Mouse (Mus musculus): Measurements from ENCODE around the gene Ost4.

Gene Ost4

DNA sequence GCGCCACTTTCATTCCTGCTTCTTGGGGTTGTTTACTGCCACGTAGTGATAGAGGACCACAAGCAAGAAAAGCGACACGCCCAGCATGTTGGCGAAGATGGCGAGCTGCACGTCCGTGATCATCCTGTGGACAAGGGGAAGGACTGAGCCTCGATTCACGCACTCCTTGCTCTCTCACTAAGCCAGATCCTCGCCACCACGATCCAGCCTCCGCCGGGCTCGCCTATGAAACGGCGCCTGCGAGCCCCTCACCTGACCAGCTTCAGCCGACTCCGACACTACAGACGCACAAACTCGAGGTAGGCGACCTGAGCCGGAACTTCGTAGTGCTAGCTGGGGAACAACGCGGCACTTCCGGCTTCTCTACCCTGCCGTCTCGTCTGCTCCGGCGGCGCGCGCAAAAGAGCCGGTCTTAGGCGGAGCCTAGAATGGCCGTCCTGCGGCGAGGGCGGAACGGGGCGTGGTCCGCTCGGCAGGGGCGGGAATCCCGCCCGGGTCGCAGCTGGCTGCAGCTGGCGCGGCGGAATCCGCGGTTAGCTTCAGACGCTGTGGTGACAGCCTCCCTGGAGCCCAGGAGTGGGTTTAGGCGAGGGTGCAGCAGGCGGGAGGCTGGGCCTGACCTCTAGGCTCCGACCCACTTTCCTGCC is at the start of gene Ost4:
Gene Ost4, minus strand, starts transcription at position 376 of the 647 bp plus-strand sequence.
- DNase-seq, result peak; percentile 96

DNA sequence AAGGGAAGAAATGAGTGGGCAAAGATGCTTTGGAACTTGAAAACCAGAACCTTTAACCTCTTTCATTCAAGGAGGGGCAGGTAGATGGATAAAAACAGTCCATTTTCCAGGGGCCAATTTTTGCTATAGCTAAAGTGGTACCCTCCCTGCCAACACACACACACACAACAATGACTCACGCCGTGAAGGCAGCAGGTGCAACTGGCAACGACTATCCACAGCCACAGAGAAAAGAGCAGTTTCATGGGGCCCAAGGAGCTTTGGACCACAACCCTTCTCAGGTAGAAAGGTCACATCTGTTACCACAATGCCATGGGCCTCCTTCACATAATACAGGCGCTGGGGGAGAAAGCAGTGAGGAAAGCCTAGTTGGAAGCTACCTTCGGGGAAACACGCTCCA is 48.2 kb upstream of the Ost4 start:
- DNase-seq, result no peak

DNA sequence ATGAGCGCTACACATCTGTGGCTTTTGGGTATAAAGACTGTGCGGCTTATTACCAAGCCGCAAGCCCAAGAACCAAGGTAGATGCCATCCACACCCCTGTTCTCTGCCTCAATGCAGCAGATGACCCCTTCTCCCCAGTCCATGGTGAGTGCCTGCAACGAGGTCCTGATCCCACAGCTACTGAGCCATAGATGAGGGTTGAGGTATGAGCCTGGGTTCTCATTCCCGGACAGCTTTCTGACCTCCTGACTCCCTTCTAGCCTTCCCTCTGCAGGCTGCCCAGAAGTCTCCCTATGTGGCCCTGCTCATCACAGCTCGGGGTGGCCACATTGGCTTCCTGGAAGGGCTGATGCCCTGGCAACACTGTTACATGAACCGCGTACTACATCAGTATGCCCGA is 47.0 kb upstream of the Ost4 start:
- DNase-seq, result no peak

DNA sequence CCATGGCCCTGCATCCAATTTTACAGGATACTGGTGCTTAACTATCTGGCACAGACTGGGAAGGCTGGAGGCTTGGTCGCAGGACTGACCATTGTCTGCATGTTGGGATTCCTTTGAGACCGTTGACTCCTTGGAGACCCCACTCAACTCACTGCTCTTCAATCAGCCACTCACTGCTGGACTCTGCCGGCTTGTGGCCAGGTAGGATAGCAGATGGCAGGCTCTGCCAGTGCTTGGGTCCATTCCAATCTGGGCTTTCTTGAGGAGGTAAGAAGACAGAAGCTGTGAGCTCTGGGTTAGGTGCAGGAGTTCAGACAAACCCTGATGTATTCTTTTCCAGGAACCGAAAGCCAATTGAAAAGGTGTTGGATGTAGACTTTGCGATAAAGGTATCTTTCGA is 46.5 kb upstream of the Ost4 start:
- DNase-seq, result no peak

DNA sequence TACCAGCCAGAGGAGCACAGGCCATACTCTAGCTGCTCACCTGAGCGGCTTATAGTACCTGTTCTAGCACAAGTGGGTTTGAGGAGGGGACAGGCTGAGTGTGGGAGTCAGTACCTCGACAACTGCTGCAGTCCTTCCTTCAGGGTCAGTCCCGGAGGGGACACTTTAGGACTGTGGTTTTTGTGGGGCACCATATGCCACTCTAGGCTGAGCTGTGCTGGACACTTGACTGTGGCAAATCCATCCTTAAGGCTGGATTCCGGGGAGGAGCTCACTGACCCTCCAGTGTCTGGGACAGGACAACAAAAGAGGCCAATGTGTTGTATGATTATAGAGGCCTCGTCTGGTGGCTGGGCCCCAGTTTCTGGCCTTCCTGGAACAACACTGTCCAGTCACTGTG is 45.0 kb upstream of the Ost4 start:
- no peak for DNase-seq

DNA sequence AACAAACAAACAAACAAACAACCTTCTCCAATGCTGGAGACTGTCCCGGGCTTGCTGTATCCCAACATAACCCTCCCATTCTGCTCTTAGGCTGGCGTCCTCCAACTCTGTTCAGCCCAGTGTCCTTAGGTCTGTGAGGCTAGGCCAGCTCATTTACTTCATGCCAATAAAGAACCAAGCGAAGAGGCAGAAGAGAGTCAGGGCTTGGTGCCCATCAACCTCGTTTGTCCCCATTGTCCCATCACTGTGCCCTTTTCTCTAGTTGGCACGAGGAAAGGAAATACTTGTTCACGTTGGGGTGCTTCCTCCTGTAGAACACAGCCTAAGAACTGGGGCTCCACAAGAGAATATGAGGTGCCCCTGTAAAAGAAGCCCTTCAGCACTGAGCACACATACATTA is 44.1 kb upstream of the Ost4 start:
- DNase-seq, result no peak

DNA sequence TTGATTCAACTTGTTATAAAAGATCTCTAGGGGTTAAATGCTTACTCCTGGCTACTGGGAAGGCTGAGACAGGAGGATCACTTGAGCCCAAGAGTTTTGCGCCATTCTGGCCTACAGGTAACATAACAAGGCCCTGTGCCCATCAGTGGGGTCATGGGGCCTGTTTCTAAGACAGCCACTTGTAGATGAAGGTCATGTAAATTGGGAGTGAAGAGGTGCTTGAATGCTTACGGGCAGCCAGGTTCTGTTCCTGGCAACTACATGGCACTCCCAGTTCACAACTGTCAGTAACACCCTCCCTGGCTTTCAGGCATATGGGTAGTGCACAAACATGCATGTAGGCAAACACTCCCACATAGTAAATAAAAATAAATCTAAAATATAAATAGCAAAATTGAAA is 43.3 kb upstream of the Ost4 start:
- DNase-seq, result no peak

DNA sequence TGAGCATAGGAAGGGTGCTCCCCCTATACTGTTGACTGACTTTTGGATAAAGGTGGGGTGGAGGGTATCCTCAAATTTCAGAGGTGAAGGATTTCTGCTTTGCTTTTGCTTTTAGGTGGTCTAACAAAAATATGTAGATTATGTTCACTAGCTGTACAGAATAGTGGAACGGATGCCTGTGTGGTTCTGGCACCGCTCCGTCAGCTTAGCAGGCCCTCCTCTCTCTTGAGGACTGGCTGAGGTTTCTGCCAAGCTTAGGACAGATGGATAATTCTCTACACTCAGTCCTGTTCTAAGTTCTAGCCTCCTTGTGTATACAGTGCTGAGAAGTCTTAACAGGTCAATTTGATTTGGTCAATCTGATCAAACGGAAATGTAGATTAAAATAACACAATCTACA is 42.9 kb upstream of the Ost4 start:
- DNase-seq, result no peak

DNA sequence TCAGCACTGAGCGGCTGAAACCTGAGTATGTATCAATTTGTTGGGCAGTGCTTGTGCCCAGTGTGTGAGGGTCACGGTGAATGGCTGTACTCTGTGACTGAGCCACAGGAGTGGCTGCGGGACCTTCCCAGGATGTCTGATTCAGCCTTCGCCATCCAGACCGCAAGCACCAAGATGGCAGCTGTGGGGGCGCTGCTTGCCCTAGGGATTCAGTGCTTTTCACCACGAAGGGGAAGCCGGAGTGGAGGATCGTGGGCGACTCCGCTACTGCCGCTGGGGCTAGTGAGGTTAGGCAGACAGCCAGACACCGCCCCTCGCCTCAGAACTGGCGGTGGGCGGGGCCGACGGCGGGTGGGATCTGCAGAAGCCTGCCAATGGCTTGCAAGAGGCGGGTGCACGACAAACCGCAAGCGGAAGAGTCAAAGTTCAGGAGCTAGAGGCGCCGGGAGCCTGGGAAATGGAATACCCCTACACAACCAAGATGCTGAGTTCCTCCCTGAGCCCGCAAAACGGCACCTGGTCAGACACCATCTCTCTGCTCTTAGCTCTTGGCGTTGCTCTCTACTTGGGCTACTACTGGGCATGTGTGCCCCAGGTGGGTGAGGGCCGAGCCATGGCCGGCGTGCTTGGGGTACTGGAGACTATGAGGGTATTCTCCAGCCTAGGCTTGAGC is 42.2 kb upstream of the Ost4 start:
- peak; percentile 95 for DNase-seq

DNA sequence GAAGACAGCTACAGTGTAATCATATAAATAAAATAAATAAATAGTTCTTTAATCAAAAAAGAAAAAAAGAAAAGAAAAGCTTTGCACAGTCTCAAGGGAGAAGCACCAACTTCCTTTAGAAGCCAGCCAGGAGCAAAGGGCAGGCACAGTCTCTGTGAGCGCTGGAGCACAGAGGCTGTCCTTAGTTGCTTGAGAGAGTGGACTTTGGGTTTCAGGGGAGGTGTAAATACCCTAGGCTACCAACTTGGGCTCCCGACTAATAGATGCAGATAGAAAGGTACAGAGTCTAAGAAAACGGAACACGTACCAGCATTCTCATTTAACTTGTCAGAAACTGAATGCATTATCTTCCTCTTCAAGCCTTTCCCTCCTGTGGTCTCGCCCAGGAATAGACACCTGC is 41.0 kb upstream of the Ost4 start:
- DNase-seq, result no peak

DNA sequence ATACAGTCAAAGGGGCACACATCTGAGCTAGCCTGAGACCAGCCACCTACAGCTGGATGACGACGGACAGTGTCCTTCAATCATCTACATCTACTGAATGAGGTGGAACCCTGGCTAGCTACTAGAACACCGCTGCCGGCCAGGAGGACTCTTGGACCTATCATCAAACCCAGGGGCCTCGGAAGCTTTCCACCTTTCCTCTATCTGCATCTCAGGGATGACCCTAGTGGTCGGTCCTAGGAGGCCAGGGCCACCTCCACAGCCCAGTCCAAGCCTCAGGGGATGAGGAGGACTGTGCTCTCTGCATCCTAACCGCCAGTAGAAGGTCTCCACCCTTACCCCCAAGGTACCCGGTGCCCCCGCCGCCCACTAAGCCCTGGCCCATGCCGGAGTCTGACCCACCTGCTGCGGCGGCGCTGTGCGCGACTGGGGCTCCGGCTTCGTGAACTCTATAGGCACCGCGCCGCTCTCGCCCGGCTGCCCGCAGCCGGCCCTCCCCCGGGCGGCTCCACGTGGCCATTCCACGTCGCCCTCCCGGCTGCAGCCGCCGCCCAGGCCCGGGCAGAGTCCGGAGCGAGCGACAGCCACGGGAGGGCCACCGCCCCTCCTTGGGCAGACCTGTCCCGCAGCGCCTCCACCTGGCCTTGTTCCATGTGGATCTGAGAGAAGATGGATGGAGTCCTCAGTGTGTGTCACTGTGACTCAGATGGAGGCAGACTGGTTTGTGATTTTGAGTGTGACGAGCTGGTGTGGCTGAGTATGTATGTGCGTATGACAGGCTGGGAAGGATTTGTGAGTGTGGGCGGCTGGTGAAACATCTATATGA is 37.6 kb upstream of the Ost4 start, which contains the start of gene Cgref1:
Gene Cgref1, minus strand, starts transcription at position 636 of the 826 bp plus-strand sequence.
- DNase-seq, result peak; percentile 76

DNA sequence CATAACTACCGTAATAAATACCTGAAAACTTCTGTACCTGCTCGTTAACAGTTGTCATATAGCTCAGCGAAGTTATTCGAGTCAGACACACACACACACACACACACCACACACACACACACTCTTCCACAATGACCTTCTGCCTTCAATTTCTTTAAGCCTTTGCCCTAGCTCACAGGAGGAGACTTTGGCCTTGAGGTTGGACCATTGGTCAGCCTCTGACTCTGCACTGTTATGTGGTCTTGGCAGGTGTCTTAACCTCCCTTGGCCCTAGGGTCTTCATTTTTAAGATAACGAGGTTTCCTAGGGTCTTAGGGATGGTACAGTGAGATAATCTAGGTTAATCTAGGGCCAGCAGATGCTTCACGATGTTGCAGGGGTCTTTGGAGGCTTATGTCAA is 36.8 kb upstream of the Ost4 start:
- no peak for DNase-seq

DNA sequence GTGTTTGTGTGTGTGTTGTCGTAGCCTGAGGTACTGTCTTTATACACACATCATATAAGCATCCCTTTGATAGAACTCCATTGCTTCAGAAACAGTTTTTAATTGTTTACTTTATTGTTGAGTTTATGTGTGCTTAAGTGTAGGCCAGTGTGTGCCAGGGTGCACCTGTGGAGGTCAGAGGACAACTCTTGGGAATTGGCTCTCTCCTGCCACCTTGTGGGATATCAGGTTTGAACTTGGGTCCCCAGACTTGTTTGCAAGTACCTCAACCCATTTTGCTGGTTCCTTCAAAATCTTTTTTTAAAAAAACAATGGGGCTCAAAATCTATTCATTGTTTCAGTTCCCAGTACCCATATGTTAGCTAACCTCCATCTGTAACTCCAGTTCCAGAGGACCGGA is 35.4 kb upstream of the Ost4 start:
- DNase-seq, result no peak

DNA sequence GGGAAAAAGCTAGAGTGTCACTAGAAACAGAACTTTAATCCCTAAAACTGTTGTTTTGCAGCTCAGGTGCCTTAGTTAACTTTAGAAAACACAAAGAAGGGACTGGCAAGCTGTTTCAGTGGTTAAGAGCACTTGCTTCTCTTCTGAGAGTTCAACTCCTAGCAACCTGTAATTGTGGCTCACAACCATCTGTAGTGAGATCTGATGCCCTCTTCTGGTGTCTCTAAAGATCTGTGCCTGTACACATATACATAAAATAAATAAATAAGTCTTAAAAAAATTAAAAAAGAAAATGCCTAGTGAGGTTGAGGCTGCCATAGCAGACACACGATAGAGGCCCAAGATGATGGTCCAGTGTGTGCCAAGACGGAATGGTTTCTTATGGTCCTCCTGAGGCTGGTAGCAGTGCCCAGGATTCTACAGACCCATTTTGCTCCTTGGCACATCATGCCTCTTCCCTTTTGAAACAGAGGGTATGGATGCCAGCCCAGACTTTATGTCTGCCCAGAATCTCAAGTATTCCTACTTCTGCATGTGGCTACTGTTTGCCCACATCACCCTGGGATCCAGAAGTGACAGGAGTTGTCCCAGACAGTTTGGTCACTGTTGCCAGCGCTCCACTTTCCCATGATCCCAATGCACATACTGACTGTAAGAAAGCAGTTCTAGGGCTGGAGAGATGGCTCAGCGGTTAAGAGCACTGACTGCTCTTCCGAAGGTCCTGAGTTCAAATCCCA is 27.3 kb upstream of the Ost4 start:
- DNase-seq, result no peak

DNA sequence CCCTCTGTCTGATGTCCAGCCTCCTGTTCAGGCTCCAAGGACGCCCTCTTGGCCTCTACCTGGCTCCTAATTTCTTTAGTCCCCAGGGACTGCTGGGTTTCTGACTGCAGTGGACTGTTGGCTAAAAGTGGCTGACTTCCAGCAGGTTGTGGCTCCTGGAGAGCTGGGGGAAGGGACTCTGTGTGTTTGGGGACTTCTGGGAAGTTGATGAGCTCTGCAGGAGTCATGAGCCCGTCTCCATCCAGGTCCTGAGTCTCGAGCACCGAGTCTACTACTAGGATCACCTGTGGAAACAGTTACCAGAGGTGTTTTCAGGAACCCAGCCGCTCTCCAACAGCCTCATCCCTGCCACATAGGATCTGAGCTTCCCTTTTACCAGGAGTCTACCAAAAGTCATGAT is 26.1 kb upstream of the Ost4 start:
- no peak for DNase-seq

DNA sequence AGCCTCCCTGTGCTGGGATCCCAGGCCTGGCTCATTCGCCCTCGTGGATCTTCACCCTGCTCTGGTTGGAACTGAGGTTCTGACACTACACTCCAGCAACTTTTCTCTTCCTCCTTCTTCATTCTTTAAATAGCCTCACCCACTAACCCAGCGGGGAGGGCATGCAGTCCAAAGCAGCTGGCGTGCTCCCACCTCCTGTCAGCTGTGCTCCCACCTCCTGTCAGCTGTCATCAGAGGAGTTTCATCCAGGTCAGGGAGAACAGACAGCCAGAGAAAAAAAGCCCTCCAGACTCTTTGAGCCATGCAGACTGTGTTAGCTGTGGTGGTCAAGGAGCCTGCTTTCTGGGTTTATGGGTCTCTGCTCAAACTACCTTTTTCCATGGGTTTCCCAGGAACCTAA is 23.8 kb upstream of the Ost4 start:
- DNase-seq, result no peak

DNA sequence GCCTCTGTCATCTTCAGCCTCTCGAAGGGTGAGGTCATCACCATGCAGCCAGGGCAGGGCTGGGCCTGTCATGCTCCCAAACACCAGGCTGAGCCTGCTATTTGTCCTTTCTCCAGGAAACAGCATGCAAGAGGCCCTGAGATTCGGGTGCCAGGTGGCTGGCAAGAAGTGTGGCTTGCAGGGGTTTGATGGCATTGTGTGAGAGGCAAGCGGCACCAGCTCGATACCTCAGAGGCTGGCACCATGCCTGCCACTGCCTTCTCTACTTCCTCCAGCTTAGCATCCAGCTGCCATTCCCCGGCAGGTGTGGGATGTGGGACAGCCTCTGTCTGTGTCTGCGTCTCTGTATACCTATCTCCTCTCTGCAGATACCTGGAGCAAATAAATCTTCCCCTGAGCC is 23.3 kb upstream of the Ost4 start:
- no peak for DNase-seq

DNA sequence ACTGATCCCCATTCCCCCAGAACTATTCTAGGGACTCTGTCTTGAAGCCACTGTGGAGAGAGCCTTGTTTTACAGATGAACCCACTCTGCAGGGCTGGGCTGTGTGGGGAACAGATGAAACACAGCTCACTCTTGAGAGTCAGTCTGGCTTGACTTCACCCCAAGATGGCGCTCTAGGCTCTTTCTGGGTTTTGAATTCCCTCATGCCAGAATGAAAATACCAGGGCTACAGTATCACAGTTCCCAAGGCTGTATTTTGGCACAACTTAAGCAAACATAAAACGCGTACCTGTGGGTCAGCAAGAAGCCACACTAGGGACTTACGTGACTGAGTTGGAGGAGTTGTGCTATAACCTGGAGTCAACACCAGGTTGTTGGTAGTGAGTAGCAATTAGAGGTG is 22.5 kb upstream of the Ost4 start:
- peak; percentile 86 for DNase-seq

DNA sequence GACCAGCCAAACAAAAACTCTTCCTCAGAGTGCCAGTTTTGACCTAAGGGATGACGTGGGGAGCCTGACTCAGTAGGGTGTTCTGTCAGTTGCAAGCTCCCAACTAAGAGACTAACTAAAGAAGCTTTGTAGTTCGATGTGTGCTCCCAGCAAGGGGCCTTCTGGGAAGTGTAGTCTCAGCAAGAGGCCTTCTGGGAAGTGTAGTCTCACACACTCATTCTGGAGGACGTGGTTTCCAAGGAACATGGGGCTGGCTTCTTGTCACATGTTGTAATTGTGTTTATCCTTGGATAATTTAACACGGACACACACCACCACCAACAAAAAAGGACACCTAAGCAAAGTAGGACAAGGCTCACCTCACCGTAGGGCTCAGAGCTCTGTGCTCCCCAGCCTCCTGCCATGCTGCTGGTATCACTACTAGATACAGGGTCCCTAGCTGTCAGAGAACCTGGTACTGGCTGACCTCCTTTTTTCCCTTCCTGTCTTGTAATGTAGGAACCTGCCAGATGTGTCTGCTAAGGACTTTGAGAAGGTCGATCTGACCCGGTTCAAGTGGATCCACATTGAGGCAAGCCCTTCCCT is 20.4 kb upstream of the Ost4 start:
- peak; percentile 46 for DNase-seq

DNA sequence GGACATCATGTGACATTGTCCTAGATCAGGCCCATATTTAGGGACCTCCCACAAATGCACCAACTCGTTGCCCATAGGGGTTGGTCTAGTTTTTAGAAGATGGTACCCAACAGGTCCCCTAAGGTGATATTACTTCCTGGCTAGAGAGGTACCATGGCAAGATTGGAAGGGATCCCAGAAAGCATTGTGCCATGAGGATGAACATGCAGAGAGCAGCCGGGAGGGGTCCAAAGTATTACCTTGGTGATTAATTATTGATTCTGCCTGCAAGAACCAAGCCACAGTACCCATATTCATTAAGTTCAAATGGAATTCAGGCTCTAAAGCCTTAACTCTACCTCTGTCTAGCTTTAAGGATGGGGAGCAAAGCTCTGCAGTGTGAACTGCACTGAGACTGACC is 18.5 kb upstream of the Ost4 start:
- no peak for DNase-seq

DNA sequence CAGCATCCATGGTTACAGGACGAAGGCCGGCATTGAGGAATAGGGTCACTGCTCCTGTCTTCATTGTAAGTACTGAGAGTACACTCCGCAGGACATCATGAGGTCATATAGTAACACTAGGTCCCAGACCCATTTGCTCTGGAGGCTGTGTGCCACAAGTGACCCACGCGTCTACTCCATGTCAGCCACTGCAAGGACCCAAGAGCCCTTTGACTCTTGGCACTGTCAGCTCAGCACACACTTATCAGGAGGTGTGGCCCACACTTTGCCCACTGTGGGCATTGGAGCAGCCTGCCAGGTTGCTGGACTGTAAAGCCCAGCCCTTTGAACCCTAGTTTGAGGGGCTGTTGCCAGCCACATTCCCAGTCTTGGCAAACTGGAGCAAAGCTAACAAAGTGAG is 17.6 kb upstream of the Ost4 start:
- no peak for DNase-seq

DNA sequence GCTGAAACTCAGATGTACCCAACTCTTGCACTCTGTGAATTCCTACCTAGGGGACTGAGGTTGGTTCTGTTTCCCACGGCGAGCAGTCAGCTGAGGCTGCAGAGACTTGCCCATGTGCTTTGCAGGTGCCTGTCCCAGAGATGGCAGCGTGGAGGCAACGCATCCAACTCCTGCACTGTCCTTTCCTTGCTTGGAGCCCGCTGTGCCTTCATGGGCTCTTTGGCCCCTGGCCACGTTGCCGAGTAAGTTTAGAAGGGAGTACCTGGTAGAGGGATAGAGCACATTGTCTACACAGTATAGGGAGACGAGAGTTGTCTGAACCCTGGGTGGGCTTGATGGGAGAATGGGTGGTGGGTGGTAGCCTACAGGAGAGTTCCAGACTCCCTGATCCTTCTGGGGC is 17.0 kb upstream of the Ost4 start:
- DNase-seq, result no peak

DNA sequence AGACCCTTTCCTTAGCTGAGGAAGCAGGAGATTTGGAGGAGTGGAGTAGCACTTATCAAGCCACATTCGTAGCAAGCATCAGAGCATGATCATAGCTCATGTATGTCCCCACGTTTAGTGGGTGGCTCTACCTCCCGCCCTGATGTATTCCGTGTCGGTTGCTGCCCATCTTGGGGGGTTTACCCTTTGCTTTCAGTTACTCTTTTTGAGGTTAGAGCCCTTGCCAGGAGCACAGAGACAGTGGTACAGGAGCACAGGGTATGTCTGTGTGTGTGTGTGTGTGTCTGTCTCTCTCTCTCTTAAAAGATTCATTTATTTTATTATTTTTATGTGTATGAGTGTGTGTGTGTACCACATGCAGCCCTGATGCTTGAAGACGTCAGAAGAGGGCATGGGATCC is 15.5 kb upstream of the Ost4 start:
- DNase-seq, result no peak
